Mouse (Mus musculus) bone marrow macrophage, adult 2 months (primary cell): ENCODE measurements around the gene Tenm3.

ENCODE experiments used
- CTCF ChIP-seq: IDR thresholded peaks from 2 replicates; pipeline ENCODE4 v1.5.1; 2012; ENCODE audit warnings: low read depth, mild to moderate bottlenecking, low read length, moderate library complexity
- POLR2A ChIP-seq: IDR thresholded peaks from 2 replicates; pipeline ENCODE4 v1.6.1; 2012; ENCODE audit warnings: mild to moderate bottlenecking, low read depth, low read length, borderline replicate concordance

- no peak for TF ChIP-seq CTCF
- no peak for TF ChIP-seq POLR2A
Measured at GRCm38 (mm10) chr8:48467633-48468032, 376.1 kb downstream of the Tenm3 start.
